Mouse (Mus musculus): Measurements from ENCODE around the gene Olfr18. TPM values are rescaled to one million over a fixed set of nuclear protein-coding genes. Genes with fewer than 3 reads are reported as not detected.
"Not testable (repeated sequence)": the region's sequence is repeated elsewhere in the genome, so short reads cannot be mapped to it uniquely, and the experiment has no call there.

The Olfr18 gene
- 0.18 TPM in 1 of 2 replicates, not detected in the other for polyA plus RNA-seq (2015; fragmentation: Nextera tagmentation; extraction: Ambion mirVana)

DNA sequence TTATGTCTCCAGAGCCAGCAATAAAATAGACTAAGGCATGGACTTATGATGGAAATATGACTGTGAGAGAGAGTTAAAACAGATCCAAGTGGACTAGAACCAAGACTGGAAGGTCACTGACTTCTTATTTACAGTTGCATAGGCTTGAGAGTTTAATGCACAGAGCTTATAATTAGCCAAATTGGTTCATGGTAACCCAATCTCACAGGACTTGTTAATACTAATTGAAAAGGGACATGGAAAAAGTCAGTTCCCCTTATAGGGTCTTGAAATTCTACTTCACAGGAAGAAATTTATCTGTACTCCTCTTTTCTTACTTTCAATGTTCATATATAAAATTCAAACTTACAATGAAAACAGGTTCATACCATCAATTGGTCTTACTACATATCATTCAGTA, at the start of gene Olfr18:
Gene Olfr18, minus strand, starts transcription at position 101 of the 400 bp plus-strand sequence.
- no peak for ATAC-seq (ENCODE audit: low FRiP score, low read depth)
- no peak within 1 kb of the TSS for H3K9ac ChIP-seq
- no peaks in the 10 kb centered on the region for H3K27me3 ChIP-seq
- no peak within 1 kb of the TSS for H3K4me2 ChIP-seq
- no peaks in the 10 kb centered on the region for H3K4me1 ChIP-seq (replicated peaks)
- H3K4me3 ChIP-seq, result no peak within 1 kb of the TSS
- H3K36me3 ChIP-seq, result no peaks in the 10 kb centered on the region
- no peak within 1 kb of the TSS for H3K27ac ChIP-seq (replicated peaks)
- H3K9me3 ChIP-seq, result no peaks in the 10 kb centered on the region

DNA sequence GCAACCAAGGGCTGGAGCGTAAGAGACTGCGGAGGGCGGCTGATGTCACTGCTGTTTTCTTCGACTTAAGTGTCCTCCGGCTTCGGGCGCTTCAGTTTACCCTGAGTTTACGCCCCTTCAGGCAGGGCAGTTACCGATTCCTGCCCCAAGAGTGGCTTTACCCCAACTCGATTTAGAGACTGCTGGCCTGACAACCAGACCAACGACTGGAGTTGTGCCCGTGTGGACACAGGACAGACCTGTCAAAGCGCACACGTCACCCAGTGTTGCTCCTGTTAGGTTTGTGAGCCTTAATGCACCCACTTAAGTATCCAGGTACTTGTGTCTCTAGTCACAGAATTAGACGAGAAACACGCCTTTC, 49.4 kb upstream of the Olfr18 start:
- H3K4me3 ChIP-seq, result peak overlapping the region; percentile 66
- ATAC-seq (ENCODE audit: low FRiP score, low read depth), result no peak; the same call in 1 of the 2 replicates
- peak overlapping the region; percentile 80 for H3K27ac ChIP-seq (replicated peaks)
- H3K27me3 ChIP-seq, result no peaks in the 10 kb centered on the region
- H3K36me3 ChIP-seq, result no peaks in the 10 kb centered on the region
- H3K9me3 ChIP-seq, result no peaks in the 10 kb centered on the region
- H3K4me2 ChIP-seq, result peak overlapping the region; percentile 68
- H3K4me1 ChIP-seq (replicated peaks), result peaks cover 20% of the 10 kb centered on the region
- H3K9ac ChIP-seq, result peak overlapping the region; percentile 48
- WGBS, result 15% methylated on average over 16 of the region's 16 CpGs

DNA sequence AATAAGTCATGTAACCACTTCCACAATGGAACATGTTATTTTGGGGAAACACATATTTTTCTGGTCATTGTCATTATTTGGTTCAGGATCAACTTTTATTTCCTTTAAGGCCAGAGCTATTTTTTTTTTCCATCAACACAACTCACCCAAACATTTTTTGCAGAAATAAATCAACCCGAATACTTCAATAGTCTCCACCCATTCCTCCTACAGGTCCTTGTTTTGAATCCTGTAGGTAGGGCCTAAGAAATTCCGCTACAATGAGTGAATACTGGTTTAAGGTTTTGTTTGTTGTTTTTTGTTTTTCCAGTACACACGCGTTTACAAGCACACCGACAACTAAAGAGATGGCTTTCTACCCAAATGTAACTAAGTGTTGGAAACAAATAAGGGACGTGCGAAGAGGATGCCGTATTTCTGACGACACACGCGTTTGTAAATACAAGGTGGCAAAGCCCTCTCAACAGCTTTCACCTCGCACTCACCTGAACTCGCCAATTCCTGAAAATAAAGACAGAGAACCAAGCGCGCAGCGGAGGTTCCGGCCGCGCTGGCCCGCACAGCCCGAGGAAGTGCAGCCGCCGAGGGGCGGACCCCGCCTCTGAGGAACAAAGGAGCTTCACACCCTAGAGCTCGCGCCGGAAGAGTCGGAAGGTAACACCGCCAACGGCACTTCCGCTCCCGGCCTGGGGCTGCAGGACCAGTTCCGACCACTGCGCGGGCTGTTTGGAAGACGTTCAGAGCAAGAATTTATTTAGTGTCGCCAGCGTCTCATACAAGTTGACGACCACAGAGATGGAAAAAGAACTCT, 48.8 kb upstream of the Olfr18 start, which contains the start of gene Zfp560:
Gene Zfp560, minus strand, starts transcription at position 646 of the 811 bp plus-strand sequence.
- H3K27me3 ChIP-seq, result no peaks in the 10 kb centered on the region
- 2% methylated on average over 40 of the region's 40 CpGs for WGBS
- H3K36me3 ChIP-seq, result no peaks in the 10 kb centered on the region

DNA sequence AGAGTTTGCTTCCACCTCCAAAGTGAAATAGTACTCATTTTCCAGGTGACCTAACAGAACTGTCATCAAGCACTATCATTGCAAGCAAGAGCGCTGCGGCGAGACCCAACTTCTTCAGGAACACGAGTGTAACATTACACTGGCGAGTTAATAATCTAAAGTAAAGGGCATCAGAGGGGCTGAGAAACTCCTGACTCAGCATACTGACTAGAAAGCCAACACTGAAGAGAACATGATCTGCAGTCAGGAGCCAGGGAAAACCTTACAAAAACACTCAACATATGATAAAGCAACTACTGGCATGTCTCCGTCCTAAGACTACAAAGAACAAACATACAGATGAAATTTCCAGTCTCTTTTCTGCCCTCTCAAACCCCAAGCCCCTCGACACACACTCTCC, 47.8 kb upstream of the Olfr18 start:
- Histone ChIP-seq H3K27me3 (no peaks in the 10 kb centered on the region), H3K9ac (peak overlapping the region; percentile 48; the same call in 1 of the 2 replicates), H3K36me3 (no peaks in the 10 kb centered on the region), H3K4me2 (peak overlapping the region; percentile 68), H3K27ac (replicated peaks) (no peak overlapping the region), H3K4me3 (peak overlapping the region; percentile 66), H3K4me1 (replicated peaks) (peaks cover 20% of the 10 kb centered on the region), H3K9me3 (no peaks in the 10 kb centered on the region)
- ATAC-seq (ENCODE audit: low FRiP score, low read depth), result no peak
- 90% methylated on average over 7 of the region's 7 CpGs for WGBS

More for the DNA sequence above, 48.8 kb upstream of the Olfr18 start, which contains the start of gene Zfp560:
- peaks cover 20% of the 10 kb centered on the region for H3K4me1 ChIP-seq (replicated peaks)
- peak; percentile 99 for ATAC-seq (ENCODE audit: low FRiP score, low read depth)
- peak within 1 kb of the TSS; percentile 68 for H3K4me2 ChIP-seq
- H3K9me3 ChIP-seq, result no peaks in the 10 kb centered on the region
- H3K9ac ChIP-seq, result peak within 1 kb of the TSS; percentile 48
- peak within 1 kb of the TSS; percentile 66 for H3K4me3 ChIP-seq
- peak within 1 kb of the TSS; percentile 80 for H3K27ac ChIP-seq (replicated peaks)

DNA sequence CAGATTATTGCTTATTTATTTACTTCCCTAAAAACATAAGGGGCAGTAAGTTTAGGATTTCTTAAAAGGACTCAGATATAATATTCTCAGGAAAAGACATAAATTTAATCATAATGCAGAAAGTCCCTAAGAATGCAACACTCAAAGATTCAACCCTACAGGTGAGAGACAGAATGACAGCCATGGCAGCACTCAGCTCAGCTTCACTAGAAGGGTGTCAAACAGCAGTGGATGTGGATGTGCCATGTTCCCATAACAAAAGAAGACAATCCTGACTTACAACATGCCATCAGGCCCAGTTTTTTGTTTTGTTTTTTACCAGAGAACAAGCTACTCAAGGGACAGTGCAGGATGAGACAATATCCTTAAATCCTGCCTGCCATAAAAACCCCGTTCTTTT, 38.8 kb upstream of the Olfr18 start:
- ATAC-seq (ENCODE audit: low FRiP score, low read depth), result no peak
- H3K4me2 ChIP-seq, result no peak overlapping the region
- H3K27me3 ChIP-seq, result no peaks in the 10 kb centered on the region
- H3K36me3 ChIP-seq, result 0 out of 2 replicates have a peak, but pooled peaks cover 4% of the 10 kb centered on the region
- no peaks in the 10 kb centered on the region for H3K9me3 ChIP-seq
- 98% methylated on average over 1 of the region's 1 CpGs for WGBS
- H3K4me1 ChIP-seq (replicated peaks), result no peaks in the 10 kb centered on the region
- H3K4me3 ChIP-seq, result no peak overlapping the region
- no peak overlapping the region for H3K27ac ChIP-seq (replicated peaks)
- H3K9ac ChIP-seq, result no peak overlapping the region

DNA sequence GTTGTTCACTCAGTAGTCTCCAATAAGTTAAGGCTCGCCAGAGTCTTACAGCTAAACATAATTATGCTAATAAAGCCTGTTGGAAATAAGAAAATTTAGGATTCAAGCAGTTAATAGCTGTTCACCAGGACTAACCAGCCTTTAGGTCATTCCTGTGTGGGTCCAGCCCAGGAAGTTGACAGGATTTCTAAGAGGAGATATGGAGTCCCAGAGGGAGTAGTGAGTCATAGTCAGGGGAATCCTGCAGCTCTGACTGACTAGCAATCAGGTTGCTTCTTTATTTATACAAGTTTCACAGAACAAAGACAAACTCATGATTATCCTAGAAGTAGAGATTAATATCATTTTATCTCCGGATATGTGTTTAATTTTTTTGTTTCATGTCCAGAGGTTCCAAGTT, 31.4 kb upstream of the Olfr18 start:
- H3K9ac ChIP-seq, result no peak overlapping the region
- H3K4me2 ChIP-seq, result no peak overlapping the region
- H3K27ac ChIP-seq (replicated peaks), result no peak overlapping the region
- H3K9me3 ChIP-seq, result peaks cover 7% of the 10 kb centered on the region
- peaks cover 30% of the 10 kb centered on the region for H3K36me3 ChIP-seq
- WGBS, result 95% methylated on average over 2 of the region's 2 CpGs
- H3K4me1 ChIP-seq (replicated peaks), result no peaks in the 10 kb centered on the region
- no peak overlapping the region for H3K4me3 ChIP-seq
- H3K27me3 ChIP-seq, result no peaks in the 10 kb centered on the region
- ATAC-seq (ENCODE audit: low FRiP score, low read depth), result no peak

DNA sequence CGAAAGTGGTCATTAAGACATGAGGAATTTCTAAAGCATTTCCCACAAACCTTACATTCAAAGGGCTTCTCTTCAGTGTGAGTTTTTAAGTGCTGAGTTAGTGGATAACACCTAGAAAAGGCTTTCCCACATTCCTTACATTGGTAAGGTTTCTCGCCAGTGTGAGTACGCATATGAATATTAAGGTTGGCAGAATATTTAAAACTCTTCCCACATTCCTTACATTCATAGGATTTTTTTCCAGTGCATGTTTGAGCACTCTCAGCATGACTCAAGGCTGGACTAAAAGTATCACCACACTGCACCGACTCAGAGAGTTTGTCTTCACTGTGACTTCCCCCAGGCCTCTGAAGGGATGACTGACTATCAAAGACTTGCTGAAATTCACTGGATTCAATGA, 12.6 kb upstream of the Olfr18 start:
- ATAC-seq (ENCODE audit: low FRiP score, low read depth), result no peak
- Histone ChIP-seq H3K4me1 (replicated peaks) (no peaks in the 10 kb centered on the region), H3K4me3 (no peak overlapping the region), H3K27me3 (no peaks in the 10 kb centered on the region), H3K27ac (replicated peaks) (no peak overlapping the region), H3K36me3 (peaks cover 58% of the 10 kb centered on the region), H3K9me3 (no peaks in the 10 kb centered on the region; the same call in 1 of the 2 replicates), H3K4me2 (no peak overlapping the region), H3K9ac (no peak overlapping the region)
- 88% methylated on average over 4 of the region's 4 CpGs for WGBS

DNA sequence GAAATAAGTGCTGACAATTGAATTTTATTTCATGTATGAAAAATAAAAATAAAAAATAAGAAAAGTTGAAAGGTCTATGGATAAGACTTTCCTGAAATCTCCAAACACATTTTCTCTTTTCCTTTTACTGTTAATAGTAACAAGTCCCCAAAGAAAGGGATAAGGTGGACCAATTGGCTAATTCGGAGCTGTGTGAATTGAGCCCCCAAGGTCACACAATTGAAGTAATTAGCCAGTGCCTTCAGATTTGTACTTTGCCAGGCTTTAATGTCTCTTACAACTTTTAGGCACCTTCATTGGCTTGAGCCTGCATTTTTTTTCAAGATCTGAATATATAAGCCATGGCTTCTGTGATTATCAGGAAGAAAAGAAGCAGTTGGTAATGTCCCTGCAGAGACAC, 37.7 kb downstream of the Olfr18 start, which contains the start of gene Olfr873:
Gene Olfr873, plus strand, starts transcription at position 301 of the 400 bp plus-strand sequence.
- no peaks in the 10 kb centered on the region for H3K4me1 ChIP-seq (replicated peaks)
- H3K27ac ChIP-seq (replicated peaks), result no peak within 1 kb of the TSS
- H3K4me3 ChIP-seq, result no peak within 1 kb of the TSS
- ATAC-seq (ENCODE audit: low FRiP score, low read depth), result no peak
- 97% methylated on average over 1 of the region's 1 CpGs for WGBS
- H3K36me3 ChIP-seq, result no peaks in the 10 kb centered on the region
- H3K27me3 ChIP-seq, result no peaks in the 10 kb centered on the region
- H3K9ac ChIP-seq, result no peak within 1 kb of the TSS
- no peaks in the 10 kb centered on the region for H3K9me3 ChIP-seq
- no peak within 1 kb of the TSS for H3K4me2 ChIP-seq

DNA sequence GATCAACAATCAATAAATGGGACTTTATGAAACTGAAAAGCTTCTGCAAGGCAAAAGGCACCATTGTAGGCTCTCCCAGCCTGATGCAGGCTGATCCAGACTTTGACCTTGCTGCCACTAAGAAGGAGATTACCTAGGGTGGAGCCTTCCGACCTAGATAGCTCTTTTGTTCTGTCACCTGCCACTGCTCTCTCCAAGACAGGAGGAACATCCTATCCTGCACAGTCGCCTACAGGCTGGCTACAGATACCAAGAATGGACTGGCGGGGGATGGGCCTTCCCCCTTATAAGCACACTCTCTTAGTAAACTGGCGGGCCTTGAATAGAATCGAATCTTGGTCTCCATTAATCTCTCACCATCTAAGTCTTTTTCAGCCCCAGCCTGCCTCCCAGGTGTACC, 40.3 kb downstream of the Olfr18 start:
- not testable (repeated sequence) for H3K27ac ChIP-seq (replicated peaks); H3K4me3 ChIP-seq; ATAC-seq (ENCODE audit: low FRiP score, low read depth); H3K36me3 ChIP-seq; H3K4me2 ChIP-seq; H3K27me3 ChIP-seq; H3K4me1 ChIP-seq (replicated peaks); H3K9me3 ChIP-seq; H3K9ac ChIP-seq
- WGBS, result 81% methylated on average over 5 of the region's 5 CpGs

DNA sequence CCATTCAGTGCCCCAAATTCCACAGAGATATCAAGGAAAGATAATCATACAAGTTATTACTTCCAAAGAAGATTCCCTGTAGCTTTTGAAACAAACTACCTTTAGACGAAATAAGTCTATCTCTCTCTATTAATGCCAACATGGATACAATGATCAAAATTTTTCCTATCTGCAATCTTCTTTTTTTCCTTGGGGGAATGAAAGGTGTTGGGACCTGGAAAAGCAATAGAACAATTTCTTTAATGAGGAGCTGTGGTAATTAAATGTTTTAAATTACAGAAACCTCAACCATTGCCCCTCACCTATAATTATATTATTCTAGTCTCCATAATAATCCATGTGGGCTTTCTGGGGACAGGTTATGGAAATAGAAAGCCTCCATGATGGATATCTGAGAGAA, 53.8 kb downstream of the Olfr18 start, which contains the start of gene Olfr39:
Gene Olfr39, plus strand, starts transcription at position 301 of the 400 bp plus-strand sequence.
- H3K4me1 ChIP-seq (replicated peaks), result no peaks in the 10 kb centered on the region
- WGBS, result 86% methylated on average over 1 of the region's 1 CpGs
- no peak for ATAC-seq (ENCODE audit: low FRiP score, low read depth)
- no peak within 1 kb of the TSS for H3K4me3 ChIP-seq
- no peak within 1 kb of the TSS for H3K4me2 ChIP-seq
- H3K9ac ChIP-seq, result no peak within 1 kb of the TSS
- no peak within 1 kb of the TSS for H3K27ac ChIP-seq (replicated peaks)
- H3K9me3 ChIP-seq, result no peaks in the 10 kb centered on the region
- no peaks in the 10 kb centered on the region for H3K27me3 ChIP-seq
- H3K36me3 ChIP-seq, result no peaks in the 10 kb centered on the region
